In the genomic region with DNA sequence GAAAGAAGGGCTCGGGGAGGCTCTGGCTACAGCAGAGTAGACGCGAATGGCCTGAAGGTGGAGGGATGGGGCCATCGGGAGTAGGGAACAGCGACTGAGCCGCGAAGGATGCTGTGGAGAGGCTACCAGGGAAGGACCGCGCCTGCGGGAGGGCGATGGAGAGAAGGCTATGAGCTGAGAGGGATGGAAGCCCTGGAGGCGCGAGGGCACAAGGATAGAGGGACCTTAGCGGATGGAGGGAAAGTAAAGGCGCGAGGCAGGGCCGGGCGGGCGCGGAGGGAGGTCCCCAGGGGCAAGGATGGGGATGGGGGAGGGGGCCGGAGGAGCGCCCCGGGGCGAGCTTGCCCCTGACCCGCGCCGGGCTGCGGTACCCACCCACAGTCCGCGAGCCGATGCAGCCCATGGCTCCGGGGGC, we compare ENCODE assay signal across 7 mouse cellular contexts. TPM values are rescaled to one million over a fixed set of nuclear protein-coding genes. Genes with fewer than 3 reads are reported as not detected.
DNase-seq lines count a peak whose midpoint lies in the region; ATAC-seq lines count a peak whose summit lies in the region.

No protein-coding gene starts in this region.

- H3K27ac ChIP-seq in lung, embryonic 16.5 days (ENCODE audit: low read length): no peak overlapping the region
- peak overlapping the region; percentile 81 for H3K27ac ChIP-seq in forebrain, embryonic 16.5 days (ENCODE audit: low read length)
- peak overlapping the region; percentile 90 for H3K27ac ChIP-seq in midbrain, embryonic 16.5 days (ENCODE audit: low read length)

- peaks cover 10% of the 10 kb centered on the region for H3K4me1 ChIP-seq in lung, embryonic 16.5 days (replicated peaks; ENCODE audit: control insufficient read depth, insufficient read depth, low read length)
- peaks cover 16% of the 10 kb centered on the region for H3K4me1 ChIP-seq in forebrain, embryonic 16.5 days (replicated peaks; ENCODE audit: control insufficient read depth, insufficient read depth, low read length)
- peaks cover 15% of the 10 kb centered on the region for H3K4me1 ChIP-seq in midbrain, embryonic 16.5 days (ENCODE audit: control insufficient read depth, insufficient read depth, low read length)

- H3K4me2 ChIP-seq in lung, embryonic 16.5 days (ENCODE audit: low read depth, low read length): peak overlapping the region; percentile 99
- peak overlapping the region; percentile 76 for H3K4me2 ChIP-seq in forebrain, embryonic 16.5 days (ENCODE audit: low read length)
- H3K4me2 ChIP-seq in midbrain, embryonic 16.5 days (ENCODE audit: low read length): peak overlapping the region; percentile 73

- WGBS in lung, embryonic 16.5 days: 0% methylated on average over 18 of the region's 32 CpGs
- 2% methylated on average over 28 of the region's 32 CpGs for WGBS in forebrain, embryonic 16.5 days
- WGBS in midbrain, embryonic 16.5 days: 0% methylated on average over 30 of the region's 32 CpGs

- peak overlapping the region; percentile 64 for H3K4me3 ChIP-seq in lung, embryonic 16.5 days (ENCODE audit: low read length)
- peak overlapping the region; percentile 85 for H3K4me3 ChIP-seq in forebrain, embryonic 16.5 days (replicated peaks; ENCODE audit: low read length)
- H3K4me3 ChIP-seq in midbrain, embryonic 16.5 days (ENCODE audit: low read depth, low read length): peak overlapping the region; percentile 73

- peak overlapping the region; percentile 64 for H3K9ac ChIP-seq in lung, embryonic 16.5 days (ENCODE audit: low read length)
- peak overlapping the region; percentile 94 for H3K9ac ChIP-seq in forebrain, embryonic 16.5 days (replicated peaks; ENCODE audit: low read depth, low read length)
- peak overlapping the region; percentile 94 for H3K9ac ChIP-seq in midbrain, embryonic 16.5 days (ENCODE audit: low read depth, low read length)

- no peaks in the 10 kb centered on the region for H3K36me3 ChIP-seq in lung, embryonic 16.5 days (ENCODE audit: control insufficient read depth, insufficient read depth, low read length)
- H3K36me3 ChIP-seq in forebrain, embryonic 16.5 days (ENCODE audit: control insufficient read depth, insufficient read depth): no peaks in the 10 kb centered on the region; the same call in 1 of the 2 replicates
- no peaks in the 10 kb centered on the region for H3K36me3 ChIP-seq in midbrain, embryonic 16.5 days (ENCODE audit: control insufficient read depth, insufficient read depth, low read length)

- peaks cover 37% of the 10 kb centered on the region for H3K27me3 ChIP-seq in lung, embryonic 16.5 days (ENCODE audit: control insufficient read depth, insufficient read depth, low read depth, low read length)
- no peaks in the 10 kb centered on the region for H3K27me3 ChIP-seq in forebrain, embryonic 16.5 days (replicated peaks; ENCODE audit: control insufficient read depth, insufficient read depth, low read length)
- no peaks in the 10 kb centered on the region for H3K27me3 ChIP-seq in midbrain, embryonic 16.5 days (ENCODE audit: control insufficient read depth, insufficient read depth, low read depth, low read length)

- no peaks in the 10 kb centered on the region for H3K9me3 ChIP-seq in lung, embryonic 16.5 days (ENCODE audit: control insufficient read depth, low read length)
- no peaks in the 10 kb centered on the region for H3K9me3 ChIP-seq in forebrain, embryonic 16.5 days (ENCODE audit: control insufficient read depth, low read length)
- H3K9me3 ChIP-seq in midbrain, embryonic 16.5 days (replicated peaks; ENCODE audit: control insufficient read depth, low read length, poor library complexity, severe bottlenecking): no peaks in the 10 kb centered on the region

- peak; percentile 56 for ATAC-seq in lung, embryonic 16.5 days (ENCODE audit: low read depth)
- ATAC-seq in forebrain, embryonic 16.5 days: peak; percentile 67
- peak; percentile 81 for ATAC-seq in midbrain, embryonic 16.5 days

- no peak for DNase-seq in lung, postnatal 25 days (ENCODE audit: low spot score)
- DNase-seq in cerebellum, adult 8-10 months: peak; percentile 68
- DNase-seq in kidney, postnatal 14 days: peak; percentile 5
- DNase-seq in T-cell, adult 2 months (ENCODE audit: low spot score): no peak

RNA-seq across cellular contexts. Expression of a gene that starts 0.4 kb away (rescaled TPM):
- 0.10 and 0.16 TPM in 2 replicates for polyA plus RNA-seq in lung, embryonic 16.5 days (2015; fragmentation: Nextera tagmentation; extraction: Ambion mirVana)
- 5.3 and 7.1 TPM in 2 replicates for polyA plus RNA-seq in forebrain, embryonic 16.5 days (2015; fragmentation: Nextera tagmentation; extraction: Ambion mirVana)
- polyA plus RNA-seq in midbrain, embryonic 16.5 days (2015; fragmentation: Nextera tagmentation; extraction: Ambion mirVana): 7.8 and 8.4 TPM in 2 replicates

RNA-seq across cellular contexts. Expression of a gene that starts 25.4 kb away (rescaled TPM):
- polyA plus RNA-seq in lung, embryonic 16.5 days (2015; fragmentation: Nextera tagmentation; extraction: Ambion mirVana): 188 and 203 TPM in 2 replicates
- 33.6 and 37.1 TPM in 2 replicates for polyA plus RNA-seq in forebrain, embryonic 16.5 days (2015; fragmentation: Nextera tagmentation; extraction: Ambion mirVana)
- 55.1 and 56.5 TPM in 2 replicates for polyA plus RNA-seq in midbrain, embryonic 16.5 days (2015; fragmentation: Nextera tagmentation; extraction: Ambion mirVana)

RNA-seq across cellular contexts. Expression of a gene that starts 37.6 kb away (rescaled TPM):
- 0.15 and 0.19 TPM in 2 replicates for polyA plus RNA-seq in lung, embryonic 16.5 days (2015; fragmentation: Nextera tagmentation; extraction: Ambion mirVana)
- polyA plus RNA-seq in forebrain, embryonic 16.5 days (2015; fragmentation: Nextera tagmentation; extraction: Ambion mirVana): 1.6 and 2.0 TPM in 2 replicates
- 1.3 and 1.5 TPM in 2 replicates for polyA plus RNA-seq in midbrain, embryonic 16.5 days (2015; fragmentation: Nextera tagmentation; extraction: Ambion mirVana)

RNA-seq across cellular contexts. Expression of a gene that starts 49.0 kb away (rescaled TPM):
- 18.5 and 18.8 TPM in 2 replicates for polyA plus RNA-seq in lung, embryonic 16.5 days (2015; fragmentation: Nextera tagmentation; extraction: Ambion mirVana)
- 0.14 and 0.27 TPM in 2 replicates for polyA plus RNA-seq in forebrain, embryonic 16.5 days (2015; fragmentation: Nextera tagmentation; extraction: Ambion mirVana)
- 0.47 and 0.94 TPM in 2 replicates for polyA plus RNA-seq in midbrain, embryonic 16.5 days (2015; fragmentation: Nextera tagmentation; extraction: Ambion mirVana)

RNA-seq across cellular contexts. Expression of a gene that starts 59.3 kb away (rescaled TPM):
- polyA plus RNA-seq in lung, embryonic 16.5 days (2015; fragmentation: Nextera tagmentation; extraction: Ambion mirVana): 67.9 and 71.4 TPM in 2 replicates
- polyA plus RNA-seq in forebrain, embryonic 16.5 days (2015; fragmentation: Nextera tagmentation; extraction: Ambion mirVana): 62.1 and 72.2 TPM in 2 replicates
- 36.3 and 40.5 TPM in 2 replicates for polyA plus RNA-seq in midbrain, embryonic 16.5 days (2015; fragmentation: Nextera tagmentation; extraction: Ambion mirVana)

Comparison
In these comparisons a context has a peak if more than half of its experiments do, and no peak if none do; other contexts are left out.
1. DNase-seq: peak in cerebellum, adult 8-10 months (single experiment) and kidney, postnatal 14 days (single experiment); none in lung, postnatal 25 days (single experiment) and T-cell, adult 2 months (single experiment).
2. Peak in every context shown above with its lines, with median percentiles within 50 percentile points of each other: ATAC-seq, H3K4me2 ChIP-seq, H3K4me3 ChIP-seq and H3K9ac ChIP-seq.